Mouse (Mus musculus): ENCODE data around the gene Cnn3.

Cnn3 gene

GRCm38 (mm10) chr3:121483266-121484161 lies 57.2 kb downstream of the Cnn3 start:
- in situ Hi-C loops (cut with MboI, MseI), result loop anchor here in 1 of 2 experiments (5.0 kb wide), 1 partner anchor 36 kb away; no protein-coding TSS in a partner anchor

DNA sequence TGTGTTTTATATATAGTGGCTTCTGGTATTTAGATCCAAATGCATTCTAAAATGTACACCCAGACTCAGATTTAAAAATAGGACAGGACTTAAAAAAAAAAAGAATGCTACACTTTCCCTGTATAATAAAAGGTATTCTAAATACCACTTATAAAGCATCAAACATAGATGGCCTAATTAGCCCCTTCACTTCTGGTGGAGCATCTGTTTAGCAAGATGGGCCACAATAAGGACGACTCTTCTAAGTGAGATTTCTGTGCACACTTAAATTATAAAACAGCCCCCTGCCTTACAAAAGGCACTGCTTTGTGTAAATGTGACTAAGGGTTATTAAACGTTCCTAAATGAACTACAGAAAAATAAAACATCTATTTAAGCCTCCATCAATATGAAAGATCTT lies 58.9 kb downstream of the Cnn3 start:
- in situ Hi-C loops (cut with MboI, MseI), result no loop called here

- in situ Hi-C loops (cut with MboI, MseI), result loop anchor here (5.0 to 10.0 kb wide), 3 partner anchors 62 to 322 kb away; partner anchors contain the start of genes Cnn3 (in 1 of the 2) and Rwdd3 (in 1 of the 2)
Observed at GRCm38 (mm10) chr3:121489462-121490118, 63.3 kb downstream of the Cnn3 start.

GRCm38 (mm10) chr3:121490941-121491340 lies 64.6 kb downstream of the Cnn3 start:
- in situ Hi-C loops (cut with MboI, MseI), result loop anchor here (5.0 to 10.0 kb wide), 3 partner anchors 64 to 324 kb away; partner anchors contain the start of genes Cnn3 (in 1 of the 2) and Rwdd3 (in 1 of the 2)

DNA sequence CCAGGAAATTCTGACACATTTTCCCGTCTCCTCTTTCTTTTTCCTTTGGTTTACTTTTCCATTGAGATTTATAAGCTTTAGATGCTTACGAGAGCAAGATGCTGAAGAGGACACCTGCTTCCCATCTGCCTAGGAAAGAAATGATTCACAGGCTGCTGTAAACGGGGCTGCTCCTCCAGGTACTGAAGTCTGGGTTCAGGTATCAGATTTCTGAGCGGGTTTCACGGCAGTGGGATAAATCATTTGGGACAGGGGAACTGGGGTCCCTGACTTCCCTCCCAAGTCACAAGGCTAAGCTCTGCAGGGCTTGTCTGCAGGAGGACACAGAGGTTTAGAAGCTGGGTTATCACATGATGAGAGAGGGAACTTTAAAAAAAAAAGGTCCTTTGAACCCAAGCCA lies 65.7 kb downstream of the Cnn3 start:
- in situ Hi-C loops (cut with MboI, MseI), result loop anchor here (5.0 to 10.0 kb wide), 3 partner anchors 65 to 325 kb away; partner anchors contain the start of genes Cnn3 (in 1 of the 2) and Rwdd3 (in 1 of the 2)

GRCm38 (mm10) chr3:121493997-121494421 lies 67.7 kb downstream of the Cnn3 start:
- in situ Hi-C loops (cut with MboI, MseI), result loop anchor here (5.0 to 10.0 kb wide), 3 partner anchors 67 to 327 kb away; partner anchors contain the start of genes Cnn3 (in 1 of the 2) and Rwdd3 (in 1 of the 2)

- in situ Hi-C loops (cut with MboI, MseI), result loop anchor here (5.0 kb wide), 2 partner anchors 68 to 193 kb away; no protein-coding TSS in a partner anchor
Observed at GRCm38 (mm10) chr3:121500225-121500624, 73.9 kb downstream of the Cnn3 start.

DNA sequence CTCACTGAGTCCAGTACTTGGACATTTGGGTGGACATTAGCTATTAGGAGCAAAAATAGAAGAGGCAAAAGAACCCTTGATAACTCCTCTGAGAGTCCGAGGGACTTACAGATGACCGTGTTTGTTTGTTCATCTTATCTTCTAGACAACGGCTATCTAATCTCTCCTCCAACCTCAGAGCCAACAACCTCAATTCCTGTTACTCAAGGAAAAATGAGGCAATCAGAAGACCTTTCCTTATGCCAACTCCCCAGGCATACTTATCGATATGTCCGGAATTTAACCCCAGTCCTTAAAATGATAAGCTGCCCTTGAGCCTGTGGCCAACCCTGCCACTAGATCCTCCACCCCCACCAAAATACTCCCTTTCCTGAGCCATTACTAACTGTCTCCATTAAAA lies 74.4 kb downstream of the Cnn3 start:
- in situ Hi-C loops (cut with MboI, MseI), result loop anchor here (5.0 kb wide), 2 partner anchors 68 to 193 kb away; no protein-coding TSS in a partner anchor

DNA sequence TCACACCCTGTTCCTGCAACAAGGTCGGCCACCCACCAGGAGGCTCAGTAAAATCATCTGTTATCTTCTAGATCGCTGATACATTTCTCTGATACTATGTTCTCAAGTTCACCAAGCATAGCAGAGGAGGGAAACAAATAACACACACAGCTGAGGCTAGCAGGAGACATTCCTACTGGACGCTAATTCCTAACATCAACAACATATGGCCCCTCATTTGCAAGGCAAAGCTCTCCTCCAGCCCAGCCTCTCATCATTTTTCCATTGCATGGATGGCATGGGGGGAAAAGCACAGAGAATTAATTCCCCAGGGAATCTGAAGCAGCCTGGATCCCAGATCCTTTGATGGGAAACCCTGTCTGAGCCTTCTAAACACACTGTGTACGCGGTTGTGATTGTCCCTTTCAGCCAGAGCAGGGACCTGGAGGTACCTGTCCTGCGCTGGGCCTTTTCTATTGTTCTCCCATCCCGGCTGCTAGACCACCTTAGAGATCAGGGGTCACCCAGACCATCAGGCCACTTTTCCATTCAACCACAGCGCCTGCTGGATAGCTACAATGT lies 78.7 kb downstream of the Cnn3 start:
- in situ Hi-C loops (cut with MboI, MseI), result loop anchor here (5.0 kb wide), 2 partner anchors 73 to 198 kb away; no protein-coding TSS in a partner anchor

- in situ Hi-C loops (cut with MboI, MseI), result no loop called here
Observed at GRCm38 (mm10) chr3:121506175-121506574, 79.9 kb downstream of the Cnn3 start.

DNA sequence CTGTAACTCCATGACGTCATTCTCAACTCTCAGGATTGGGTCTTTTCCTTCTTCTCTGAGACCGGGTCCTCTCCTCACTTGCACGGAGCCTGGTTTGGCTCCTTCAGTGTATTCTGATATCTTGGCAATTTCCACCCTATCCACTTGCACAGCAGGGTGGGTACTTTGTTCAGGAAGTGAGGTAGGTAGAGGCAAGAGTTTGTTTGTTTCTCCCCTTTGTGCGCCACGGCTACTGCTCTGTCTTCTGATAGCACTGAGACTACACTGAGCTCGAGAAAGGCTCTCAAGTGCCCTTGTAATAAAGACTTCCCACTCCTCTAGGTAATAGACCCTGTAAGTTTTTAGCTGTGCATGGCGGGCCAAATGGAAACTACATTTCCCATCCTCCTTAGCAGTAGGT lies 80.5 kb downstream of the Cnn3 start:
- in situ Hi-C loops (cut with MboI, MseI), result no loop called here

DNA sequence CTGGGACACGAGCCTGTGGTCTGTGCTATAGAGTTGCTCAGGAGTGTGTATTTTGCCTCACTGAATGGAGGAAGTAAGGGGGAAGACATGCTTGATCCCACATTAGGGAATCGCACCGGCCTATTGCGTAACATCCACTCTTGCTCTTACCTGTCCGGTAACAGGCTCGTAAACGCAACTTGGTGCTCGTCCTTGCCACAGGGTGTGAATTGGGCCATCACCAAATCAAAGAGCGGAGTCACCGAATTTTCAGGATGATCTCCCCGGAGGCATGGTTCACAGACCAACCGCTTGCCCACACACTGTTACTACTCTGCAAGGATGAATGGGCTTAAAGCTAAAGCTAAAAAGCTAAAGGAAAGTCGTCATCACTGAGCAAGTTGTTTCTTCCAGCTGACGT lies 81.4 kb downstream of the Cnn3 start:
- in situ Hi-C loops (cut with MboI, MseI), result no loop called here
